Mouse (Mus musculus): ENCODE measurements around the gene Asic4. TPM values are rescaled to one million over a fixed set of nuclear protein-coding genes. Genes with fewer than 3 reads are reported as not detected.

Asic4 gene
- polyA plus RNA-seq, 2 experiments: 0.03 TPM; not detected in 1

DNA sequence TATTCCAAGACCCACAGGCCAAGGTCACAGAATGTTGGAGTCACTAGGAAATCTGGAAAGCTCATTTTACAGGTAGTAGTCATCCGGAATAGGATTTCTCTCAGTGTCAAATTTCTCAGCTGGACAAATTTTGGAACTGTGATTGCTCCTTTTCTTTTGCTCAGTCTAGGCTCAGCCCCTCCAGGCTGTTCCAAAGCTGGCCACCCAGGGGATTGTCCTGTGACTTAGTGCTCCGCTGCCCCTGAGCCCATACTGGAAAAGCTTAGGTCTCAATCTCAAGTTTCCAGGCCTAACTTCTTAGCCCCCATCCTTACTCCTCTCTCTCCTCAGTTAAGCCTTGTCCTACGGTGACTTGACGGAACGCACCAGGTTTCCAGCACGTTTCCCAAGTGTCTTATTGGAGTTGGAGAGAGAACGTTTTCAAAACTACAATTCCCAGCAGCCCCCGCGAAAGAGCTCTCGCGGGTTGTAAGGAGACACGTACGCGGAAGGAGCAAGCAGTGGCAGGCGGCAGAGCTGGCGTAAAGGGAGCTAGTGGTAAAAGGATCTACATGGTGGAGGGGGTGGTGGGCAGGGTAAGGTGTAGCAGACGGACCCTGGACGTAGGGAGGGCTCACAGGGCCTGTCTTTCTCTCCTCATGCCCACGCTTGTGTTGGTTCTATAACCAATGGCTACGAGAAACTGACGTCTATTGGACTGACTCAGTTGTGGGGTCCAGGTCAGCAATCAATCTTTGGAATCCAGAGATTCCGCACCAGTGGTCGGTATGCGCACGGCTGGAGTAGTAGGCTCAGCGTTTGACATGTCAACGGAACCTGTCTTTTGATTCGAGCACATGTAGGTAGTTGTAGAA lies 14.5 kb upstream of the Asic4 start, which contains the start of gene Gmppa:
TSS of gene Gmppa (plus strand) at position 456 of the 854 bp plus-strand sequence.
- 6% methylated on average over 28 of the region's 28 CpGs for WGBS (ENCODE audit: insufficient replicate concordance)
- Histone ChIP-seq H3K27ac (no peak within 1 kb of the TSS), H3K9me3 (ENCODE audit: control insufficient read depth, low read length) (no peaks in the 10 kb centered on the region), H3K4me2 (ENCODE audit: low read depth) (peak within 1 kb of the TSS; percentile 81), H3K4me1 (replicated peaks; ENCODE audit: control insufficient read depth in 2 of 2, insufficient read depth in 2 of 2, low read length in 1 of 2) (peaks cover 0 to 13% of the 10 kb centered on the region in 2 experiments; a peak in 3 of 4 replicates), H3K9ac (replicated peaks) (peak within 1 kb of the TSS; percentile 77), H3K36me3 (replicated peaks; ENCODE audit: control insufficient read depth, insufficient read depth, low read depth) (no peaks in the 10 kb centered on the region), H3K27me3 (ENCODE audit: control insufficient read depth, insufficient read depth, low read length) (no peaks in the 10 kb centered on the region; the same call in 1 of the 2 replicates), H3K4me3 (ENCODE audit: insufficient read depth in 1 of 2, low read depth in 2 of 2, low read length in 2 of 2) (peak within 1 kb of the TSS; percentile 72 to 98)
- DNase-seq (ENCODE audit: low read depth in 3 of 3, low spot score in 3 of 3) (peak; percentile 48 to 65 (median 56)), ATAC-seq (ENCODE audit: insufficient read depth) (peak; percentile 62)
- TF ChIP-seq CTCF (IDR thresholded peaks at IDR 0.05; ENCODE audit: low read depth) (no peak), EP300 (IDR thresholded peaks at IDR 0.05; ENCODE audit: low read depth) (no peak)

DNA sequence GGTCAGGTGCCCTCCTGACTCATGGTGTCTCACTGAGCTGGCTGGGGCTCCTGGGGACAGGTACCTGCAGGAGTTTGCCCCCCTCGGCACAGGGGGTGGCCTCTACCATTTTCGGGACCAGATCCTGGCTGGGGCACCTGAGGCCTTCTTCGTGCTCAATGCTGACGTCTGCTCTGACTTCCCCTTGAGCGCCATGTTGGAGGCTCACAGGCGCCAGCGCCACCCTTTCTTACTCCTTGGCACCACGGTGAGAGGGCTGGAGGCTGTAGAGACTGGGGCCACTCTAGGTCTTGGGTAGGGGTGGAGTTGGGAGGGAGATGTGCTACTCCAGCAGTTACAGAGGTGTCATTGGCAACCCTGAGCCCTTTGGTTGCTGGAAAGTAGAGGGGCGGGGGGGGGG lies 11.5 kb upstream of the Asic4 start:
- H3K27me3 ChIP-seq (ENCODE audit: control insufficient read depth, insufficient read depth, low read length): no peaks in the 10 kb centered on the region
- no peak overlapping the region for H3K27ac ChIP-seq
- H3K9ac ChIP-seq (replicated peaks): no peak overlapping the region
- no peak for ATAC-seq (ENCODE audit: insufficient read depth)
- peaks cover 0 to 13% of the 10 kb centered on the region in 2 experiments; a peak in 3 of 4 replicates for H3K4me1 ChIP-seq (replicated peaks; ENCODE audit: control insufficient read depth in 2 of 2, insufficient read depth in 2 of 2, low read length in 1 of 2)
- H3K4me2 ChIP-seq (ENCODE audit: low read depth): no peak overlapping the region
- H3K36me3 ChIP-seq (replicated peaks; ENCODE audit: control insufficient read depth, insufficient read depth, low read depth): no peaks in the 10 kb centered on the region
- no peak overlapping the region for H3K4me3 ChIP-seq (ENCODE audit: insufficient read depth in 1 of 2, low read depth in 2 of 2, low read length in 2 of 2)
- H3K9me3 ChIP-seq (ENCODE audit: control insufficient read depth, low read length): no peaks in the 10 kb centered on the region
- no peak for DNase-seq (ENCODE audit: low read depth in 3 of 3, low spot score in 3 of 3)
- WGBS (ENCODE audit: insufficient replicate concordance): 85% methylated on average over 8 of the region's 9 CpGs
- TF ChIP-seq EP300 (IDR thresholded peaks at IDR 0.05; ENCODE audit: low read depth) (no peak), CTCF (IDR thresholded peaks at IDR 0.05; ENCODE audit: low read depth) (no peak)

DNA sequence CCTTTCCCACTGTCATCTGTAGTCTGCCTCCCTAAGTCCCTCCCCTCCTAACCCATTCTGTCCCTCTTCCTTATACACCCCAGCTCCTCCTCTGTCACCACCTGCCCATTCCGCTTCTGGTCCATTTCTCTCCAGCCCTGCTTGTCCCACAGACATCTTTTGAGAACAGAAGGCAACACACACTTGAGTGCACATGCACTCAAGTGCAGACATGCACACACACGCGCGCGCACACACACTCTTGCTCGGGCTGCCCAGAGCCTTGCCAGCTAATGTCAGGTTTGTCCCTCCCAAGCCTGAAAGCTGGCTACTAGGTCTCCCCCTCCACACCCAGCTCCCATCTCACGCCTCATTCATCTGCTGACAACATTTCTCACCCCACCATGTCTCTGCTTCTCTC lies 9.6 kb upstream of the Asic4 start:
- Histone ChIP-seq H3K4me2 (ENCODE audit: low read depth) (no peak overlapping the region), H3K27me3 (ENCODE audit: control insufficient read depth, insufficient read depth, low read length) (no peaks in the 10 kb centered on the region), H3K9ac (replicated peaks) (no peak overlapping the region), H3K4me3 (ENCODE audit: insufficient read depth in 1 of 2, low read depth in 2 of 2, low read length in 2 of 2) (no peak overlapping the region), H3K36me3 (replicated peaks; ENCODE audit: control insufficient read depth, insufficient read depth, low read depth) (no peaks in the 10 kb centered on the region), H3K27ac (no peak overlapping the region), H3K9me3 (ENCODE audit: control insufficient read depth, low read length) (no peaks in the 10 kb centered on the region), H3K4me1 (replicated peaks; ENCODE audit: control insufficient read depth in 2 of 2, insufficient read depth in 2 of 2, low read length in 1 of 2) (peaks cover 7 to 22% of the 10 kb centered on the region in 2 experiments)
- no peak for TF ChIP-seq CTCF (IDR thresholded peaks at IDR 0.05; ENCODE audit: low read depth)
- no peak for TF ChIP-seq EP300 (IDR thresholded peaks at IDR 0.05; ENCODE audit: low read depth)
- DNase-seq (ENCODE audit: low read depth in 3 of 3, low spot score in 3 of 3) (no peak), ATAC-seq (ENCODE audit: insufficient read depth) (no peak)
- 87% methylated on average over 7 of the region's 7 CpGs for WGBS (ENCODE audit: insufficient replicate concordance)

DNA sequence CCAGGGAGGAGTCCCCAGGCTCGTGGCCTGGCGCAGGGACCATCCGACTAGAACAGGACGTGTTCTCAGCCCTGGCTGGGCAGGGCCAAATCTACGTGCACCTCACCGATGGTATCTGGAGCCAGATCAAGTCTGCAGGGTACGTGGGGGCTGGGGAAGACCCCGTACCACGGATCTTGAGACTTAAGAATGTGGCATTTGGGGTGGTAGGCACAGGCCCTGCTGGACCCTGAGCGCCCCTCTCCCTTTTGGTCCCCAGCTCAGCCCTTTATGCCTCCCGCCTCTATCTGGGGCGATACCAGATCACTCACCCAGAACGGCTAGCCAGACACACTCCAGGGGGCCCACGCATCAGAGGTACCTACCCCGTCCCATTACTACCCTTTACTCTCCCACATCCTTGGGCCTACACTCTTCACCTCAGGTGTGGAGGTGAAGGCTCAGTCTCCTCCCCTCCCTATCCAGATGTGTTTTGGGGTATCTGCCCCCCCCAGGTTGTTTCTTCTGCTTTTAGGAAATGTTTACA lies 8.7 kb upstream of the Asic4 start:
- Histone ChIP-seq H3K27ac (no peak overlapping the region), H3K4me1 (replicated peaks; ENCODE audit: control insufficient read depth in 2 of 2, insufficient read depth in 2 of 2, low read length in 1 of 2) (peaks cover 8 to 22% of the 10 kb centered on the region in 2 experiments), H3K9me3 (ENCODE audit: control insufficient read depth, low read length) (no peaks in the 10 kb centered on the region), H3K36me3 (replicated peaks; ENCODE audit: control insufficient read depth, insufficient read depth, low read depth) (no peaks in the 10 kb centered on the region), H3K9ac (replicated peaks) (no peak overlapping the region), H3K4me2 (ENCODE audit: low read depth) (no peak overlapping the region), H3K27me3 (ENCODE audit: control insufficient read depth, insufficient read depth, low read length) (no peaks in the 10 kb centered on the region), H3K4me3 (ENCODE audit: insufficient read depth in 1 of 2, low read depth in 2 of 2, low read length in 2 of 2) (no peak overlapping the region)
- 76% methylated on average over 15 of the region's 15 CpGs for WGBS (ENCODE audit: insufficient replicate concordance)
- no peak for DNase-seq (ENCODE audit: low read depth in 3 of 3, low spot score in 3 of 3)
- TF ChIP-seq EP300 (IDR thresholded peaks at IDR 0.05; ENCODE audit: low read depth) (no peak), CTCF (IDR thresholded peaks at IDR 0.05; ENCODE audit: low read depth) (no peak)
- no peak for ATAC-seq (ENCODE audit: insufficient read depth)

DNA sequence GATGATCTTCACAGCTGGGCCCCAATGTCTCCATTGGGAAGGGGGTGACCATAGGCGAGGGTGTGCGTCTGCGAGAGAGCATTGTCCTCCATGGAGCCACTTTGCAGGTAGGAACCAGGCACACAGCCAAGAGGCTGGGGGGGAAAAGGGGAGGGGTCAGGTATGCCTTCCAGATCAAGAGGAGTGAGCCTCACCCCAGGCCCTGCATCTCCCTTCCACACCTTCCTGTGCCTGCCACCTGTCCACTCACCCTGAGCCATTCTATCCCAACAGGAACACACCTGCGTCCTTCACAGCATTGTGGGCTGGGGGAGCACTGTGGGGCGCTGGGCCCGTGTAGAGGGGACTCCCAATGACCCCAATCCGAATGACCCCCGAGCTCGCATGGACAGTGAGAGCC lies 8.1 kb upstream of the Asic4 start:
- TF ChIP-seq CTCF (IDR thresholded peaks at IDR 0.05; ENCODE audit: low read depth) (no peak), EP300 (IDR thresholded peaks at IDR 0.05; ENCODE audit: low read depth) (no peak)
- no peak for ATAC-seq (ENCODE audit: insufficient read depth)
- H3K4me2 ChIP-seq (ENCODE audit: low read depth): no peak overlapping the region
- H3K36me3 ChIP-seq (replicated peaks; ENCODE audit: control insufficient read depth, insufficient read depth, low read depth): no peaks in the 10 kb centered on the region
- peaks cover 14 to 22% of the 10 kb centered on the region in 2 experiments for H3K4me1 ChIP-seq (replicated peaks; ENCODE audit: control insufficient read depth in 2 of 2, insufficient read depth in 2 of 2, low read length in 1 of 2)
- DNase-seq (ENCODE audit: low read depth in 3 of 3, low spot score in 3 of 3): no peak
- no peak overlapping the region for H3K9ac ChIP-seq (replicated peaks)
- WGBS (ENCODE audit: insufficient replicate concordance): 81% methylated on average over 9 of the region's 9 CpGs
- peaks cover 4% of the 10 kb centered on the region; the same call in 1 of the 2 replicates for H3K27me3 ChIP-seq (ENCODE audit: control insufficient read depth, insufficient read depth, low read length)
- no peak overlapping the region for H3K27ac ChIP-seq
- no peaks in the 10 kb centered on the region for H3K9me3 ChIP-seq (ENCODE audit: control insufficient read depth, low read length)
- H3K4me3 ChIP-seq (ENCODE audit: insufficient read depth in 1 of 2, low read depth in 2 of 2, low read length in 2 of 2): no peak overlapping the region

Measured in liver, embryonic 14.5 days (tissue).